Comparison of ENCODE assay signal across 12 mouse cellular contexts in the genomic region with DNA sequence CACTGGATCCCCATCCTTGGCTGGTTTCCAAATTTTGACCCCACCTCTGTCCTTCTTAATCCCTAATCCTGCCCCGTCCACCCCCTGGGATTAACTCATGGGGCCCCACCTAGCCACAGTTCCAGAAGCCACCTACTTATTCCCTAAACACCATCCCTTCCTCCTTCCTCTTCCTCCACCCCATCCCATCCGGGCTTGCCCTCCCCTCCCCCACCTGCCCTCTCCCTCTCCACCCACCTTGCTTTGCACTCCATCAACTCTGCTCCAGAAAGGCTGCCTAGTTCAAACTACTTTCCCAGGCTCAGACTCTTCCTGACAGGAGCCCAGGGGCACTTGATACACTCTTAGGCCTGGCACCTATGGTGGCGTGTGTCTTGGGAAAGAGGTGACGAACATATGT. TPM values are rescaled to one million over a fixed set of nuclear protein-coding genes. Genes with fewer than 3 reads are reported as not detected.
DNase-seq lines count a peak whose midpoint lies in the region; ATAC-seq and TF ChIP-seq lines count a peak whose summit lies in the region.
"Had no signal": no experiment of that assay in that cellular context is flagged by ENCODE, and none has a peak within 500 bp of the region (broad histone marks: within the 10 kb centered on the region; RNA-seq: fewer than 3 reads in every experiment).

A gene (plus strand): TSS at position 301 of the 400 bp plus-strand sequence.

- H3K36me3 ChIP-seq in heart, embryonic 10.5 days: no peaks in the 10 kb centered on the region
- no peaks in the 10 kb centered on the region for H3K36me3 ChIP-seq in kidney, postnatal 0 days (ENCODE audit: insufficient read depth, low read length)
- H3K36me3 ChIP-seq in kidney, adult 2 months (ENCODE audit: control insufficient read depth, insufficient read depth, low read length): no peaks in the 10 kb centered on the region
- no peaks in the 10 kb centered on the region for H3K36me3 ChIP-seq in ES-Bruce4 (ENCODE audit: control insufficient read depth, insufficient read depth, low read length, poor library complexity, severe bottlenecking)
- no peaks in the 10 kb centered on the region for H3K36me3 ChIP-seq in limb, embryonic 13.5 days

- no peak within 1 kb of the TSS for H3K9ac ChIP-seq in kidney, postnatal 0 days (ENCODE audit: low read depth, low read length)
- no peak within 1 kb of the TSS for H3K9ac ChIP-seq in ES-Bruce4 (ENCODE audit: low read depth, poor library complexity, severe bottlenecking)
- no peak within 1 kb of the TSS for H3K9ac ChIP-seq in limb, embryonic 13.5 days

- H3K27me3 ChIP-seq in heart, embryonic 10.5 days (ENCODE audit: insufficient read depth, poor library complexity, severe bottlenecking): peaks cover 5% of the 10 kb centered on the region; the same call in 1 of the 2 replicates
- no peaks in the 10 kb centered on the region for H3K27me3 ChIP-seq in kidney, postnatal 0 days (ENCODE audit: insufficient read depth, low read length)
- no peaks in the 10 kb centered on the region for H3K27me3 ChIP-seq in kidney, adult 2 months (replicated peaks; ENCODE audit: control insufficient read depth, insufficient read depth, low read length)
- no peaks in the 10 kb centered on the region for H3K27me3 ChIP-seq in ES-Bruce4 (ENCODE audit: control insufficient read depth, insufficient read depth, low read length, poor library complexity, severe bottlenecking)
- H3K27me3 ChIP-seq in limb, embryonic 13.5 days: peaks cover 3% of the 10 kb centered on the region; the same call in 1 of the 2 replicates

- TF ChIP-seq EP300 in ES-Bruce4 (IDR thresholded peaks at IDR 0.05; ENCODE audit: insufficient read depth, low read depth, low read length): no peak

- H3K4me1 ChIP-seq in heart, embryonic 10.5 days: peaks cover 13% of the 10 kb centered on the region
- H3K4me1 ChIP-seq in kidney, postnatal 0 days (replicated peaks; ENCODE audit: insufficient read depth, low read length): 0 out of 2 replicates have a peak, but pooled peaks cover 3% of the 10 kb centered on the region
- H3K4me1 ChIP-seq in kidney, adult 2 months (ENCODE audit: control insufficient read depth, insufficient read depth, low read length): no peaks in the 10 kb centered on the region
- H3K4me1 ChIP-seq in ES-Bruce4 (ENCODE audit: control insufficient read depth, insufficient read depth, low read length): peaks cover 3% of the 10 kb centered on the region
- H3K4me1 ChIP-seq in limb, embryonic 13.5 days: peaks cover 8% of the 10 kb centered on the region

- H3K9me3 ChIP-seq in heart, embryonic 10.5 days: no peaks in the 10 kb centered on the region
- H3K9me3 ChIP-seq in kidney, postnatal 0 days (replicated peaks; ENCODE audit: low read length): no peaks in the 10 kb centered on the region
- no peaks in the 10 kb centered on the region for H3K9me3 ChIP-seq in ES-Bruce4 (replicated peaks; ENCODE audit: control insufficient read depth, insufficient read depth, low read length, poor library complexity, severe bottlenecking)
- H3K9me3 ChIP-seq in limb, embryonic 13.5 days: no peaks in the 10 kb centered on the region

- WGBS in heart, embryonic 10.5 days: 52% methylated on average over 4 of the region's 4 CpGs
- 60% methylated on average over 4 of the region's 4 CpGs for WGBS in kidney, postnatal 0 days
- WGBS in kidney, adult 2 months: 61% methylated on average over 4 of the region's 4 CpGs
- WGBS in limb, embryonic 13.5 days: 56% methylated on average over 4 of the region's 4 CpGs

- H3K4me3 ChIP-seq in heart, embryonic 10.5 days: peak within 1 kb of the TSS; percentile 38
- H3K4me3 ChIP-seq in kidney, postnatal 0 days (replicated peaks; ENCODE audit: low read depth, low read length): no peak within 1 kb of the TSS
- no peak within 1 kb of the TSS for H3K4me3 ChIP-seq in kidney, adult 2 months (ENCODE audit: insufficient read depth, low read depth, low read length)
- H3K4me3 ChIP-seq in ES-Bruce4 (ENCODE audit: low read depth, low read length): peak within 1 kb of the TSS; percentile 48
- no peak within 1 kb of the TSS for H3K4me3 ChIP-seq in limb, embryonic 13.5 days

- TF ChIP-seq CTCF in kidney, postnatal 0 days (IDR thresholded peaks at IDR 0.05; ENCODE audit: low read depth): no peak
- no peak for TF ChIP-seq CTCF in kidney, adult 2 months (conservative IDR thresholded peaks at IDR 0.05; ENCODE audit: insufficient read depth, insufficient read length, low read depth, low read length)
- no peak for TF ChIP-seq CTCF in ES-Bruce4 (IDR thresholded peaks at IDR 0.05; ENCODE audit: low read depth, low read length)

- peak within 1 kb of the TSS; percentile 25 for H3K4me2 ChIP-seq in kidney, postnatal 0 days (ENCODE audit: low read length)
- peak within 1 kb of the TSS; percentile 46 for H3K4me2 ChIP-seq in limb, embryonic 13.5 days (replicated peaks)

- DNase-seq in heart, embryonic 10.5 days (ENCODE audit: low spot score): no peak
- no peak for DNase-seq in heart, adult 18-20 months
- no peak for DNase-seq in kidney, postnatal 0 days (ENCODE audit: low spot score)
- DNase-seq in kidney, adult 2 months: no peak
- no peak for DNase-seq in adrenal gland, adult 2 months
- DNase-seq in cerebellum, adult 11-12 months: no peak
- DNase-seq: heart, adult 11 months; kidney, adult 11 months had no signal

- ATAC-seq in kidney, postnatal 0 days (replicated peaks; ENCODE audit: low FRiP score, low read depth): no peak
- no peak for ATAC-seq in limb, embryonic 13.5 days (ENCODE audit: low FRiP score, low read depth)

- no peak within 1 kb of the TSS for H3K27ac ChIP-seq in heart, embryonic 10.5 days
- no peak within 1 kb of the TSS for H3K27ac ChIP-seq in kidney, postnatal 0 days
- H3K27ac ChIP-seq in kidney, adult 2 months (ENCODE audit: insufficient read depth, low read depth, low read length): no peak within 1 kb of the TSS
- H3K27ac ChIP-seq in ES-Bruce4 (ENCODE audit: insufficient read depth, low read length): no peak within 1 kb of the TSS
- H3K27ac ChIP-seq in limb, embryonic 13.5 days: no peak within 1 kb of the TSS

- TF ChIP-seq POLR2A in kidney, adult 2 months (IDR thresholded peaks at IDR 0.05; ENCODE audit: low read depth, low read length): no peak
- no peak for TF ChIP-seq POLR2A in ES-Bruce4 (IDR thresholded peaks at IDR 0.05; ENCODE audit: insufficient read depth, low read length)

RNA-seq across cellular contexts. Expression of the gene that starts here (rescaled TPM):
- polyA plus RNA-seq in heart, embryonic 10.5 days (2016; fragmentation: Nextera tagmentation; extraction: Ambion mirVana): 0.67 and 0.78 TPM in 2 replicates
- total RNA-seq in heart, adult 18-20 months (2021): not detected
- 0.14 and 0.17 TPM in 2 replicates for polyA plus RNA-seq in kidney, postnatal 0 days (2015; fragmentation: Nextera tagmentation; extraction: Ambion mirVana)
- 0.04 TPM in 1 of 2 replicates, not detected in the other for polyA plus RNA-seq in kidney, adult 2 months (2012; rRNA removed)
- 1.8 TPM in 1 of 2 replicates, not detected in the other for polyA plus RNA-seq in ES-Bruce4 (2011; ENCODE audit: insufficient read depth, insufficient read length, low read depth, missing spikeins)
- 0.37 and 0.79 TPM in 2 replicates for polyA plus RNA-seq in limb, embryonic 13.5 days (2015; fragmentation: Nextera tagmentation; extraction: Ambion mirVana)
- total RNA-seq in adrenal gland, adult 2 months (2021): not detected
- 0.12 and 0.36 TPM in 2 replicates for polyA plus RNA-seq in adrenal gland, adult 2 months (2012; rRNA removed)
- total RNA-seq: layer of hippocampus, postnatal 14 days had no signal
- polyA plus RNA-seq: liver, embryonic 16.5 days had no signal

Comparison
In these comparisons a context has a peak if more than half of its experiments do, and no peak if none do; other contexts are left out.
1. H3K4me3 ChIP-seq: peak in heart, embryonic 10.5 days (single experiment) and ES-Bruce4 (single experiment); none in kidney, postnatal 0 days (single experiment), kidney, adult 2 months (single experiment) and limb, embryonic 13.5 days (single experiment).